Mouse (Mus musculus): ENCODE measurements around the gene Cntn2. TPM values are rescaled to one million over a fixed set of nuclear protein-coding genes. Genes with fewer than 3 reads are reported as not detected.

Gene Cntn2
- polyA plus RNA-seq, 1 experiment from 2014 or later = 15.1 TPM

GRCm38 (mm10) chr1:132464651-132465050 lies 78.4 kb downstream of the Cntn2 start:
- WGBS = 77% methylated on average over 5 of the region's 5 CpGs
- Histone ChIP-seq H3K36me3 (replicated peaks) (peaks cover 56% of the 10 kb centered on the region), H3K27ac (replicated peaks) (no peak overlapping the region)

More at GRCm38 (mm10) chr1:132464651-132465050, 78.4 kb downstream of the Cntn2 start:
- no peak for DNase-seq (ENCODE audit: low spot score)
- 0 out of 2 replicates have a peak, but pooled peaks cover 6% of the 10 kb centered on the region for H3K4me1 ChIP-seq
- no peak overlapping the region for H3K4me3 ChIP-seq
- H3K27me3 ChIP-seq (replicated peaks; ENCODE audit: low read depth, poor library complexity, severe bottlenecking) = no peaks in the 10 kb centered on the region
- H3K9me3 ChIP-seq = no peaks in the 10 kb centered on the region

Other genes starting within 250 kb of the Cntn2 start
- 0.46 and 0.58 TPM in 2 replicates for gene Klhdc8a, start 244.6 kb downstream of the Cntn2 start, polyA plus RNA-seq (2016; fragmentation: Nextera tagmentation; extraction: Ambion mirVana)
- gene Nuak2, start 227.1 kb downstream of the Cntn2 start, polyA plus RNA-seq (2016; fragmentation: Nextera tagmentation; extraction: Ambion mirVana) = 12.6 and 19.6 TPM in 2 replicates
- gene Tmcc2, start 152.0 kb downstream of the Cntn2 start, polyA plus RNA-seq (2016; fragmentation: Nextera tagmentation; extraction: Ambion mirVana) = 10.2 and 11.7 TPM in 2 replicates
- 13.2 and 13.5 TPM in 2 replicates for gene Dstyk, start 125.7 kb downstream of the Cntn2 start, polyA plus RNA-seq (2016; fragmentation: Nextera tagmentation; extraction: Ambion mirVana)
- gene Rbbp5, start 65.9 kb downstream of the Cntn2 start, polyA plus RNA-seq (2016; fragmentation: Nextera tagmentation; extraction: Ambion mirVana) = 61.9 and 66.2 TPM in 2 replicates
- gene Tmem81, start 37.0 kb downstream of the Cntn2 start, polyA plus RNA-seq (2016; fragmentation: Nextera tagmentation; extraction: Ambion mirVana) = 1.8 and 2.1 TPM in 2 replicates
- gene Nfasc, start 198.5 kb upstream of the Cntn2 start, polyA plus RNA-seq (2016; fragmentation: Nextera tagmentation; extraction: Ambion mirVana) = 5.2 and 6.4 TPM in 2 replicates